Mouse (Mus musculus): Measurements from ENCODE around the gene Dgcr6. TPM values are rescaled to one million over a fixed set of nuclear protein-coding genes. Genes with fewer than 3 reads are reported as not detected.

The Dgcr6 gene
- polyA plus RNA-seq, 1 experiment from 2014 or later, result 156 TPM

Other genes starting within 250 kb of the Dgcr6 start
- gene B830017H08Rik, start 219.7 kb upstream of the Dgcr6 start, polyA plus RNA-seq (2015; fragmentation: Nextera tagmentation; extraction: Ambion mirVana), result 0.86 and 1.5 TPM in 2 replicates
- gene Car15, start 214.5 kb upstream of the Dgcr6 start, polyA plus RNA-seq (2015; fragmentation: Nextera tagmentation; extraction: Ambion mirVana), result 4.7 and 5.5 TPM in 2 replicates
- gene Gm20518, start 161.2 kb upstream of the Dgcr6 start, polyA plus RNA-seq (2015; fragmentation: Nextera tagmentation; extraction: Ambion mirVana), result 0.63 and 1.1 TPM in 2 replicates
- gene Tssk1, start 158.6 kb upstream of the Dgcr6 start, polyA plus RNA-seq (2015; fragmentation: Nextera tagmentation; extraction: Ambion mirVana), result not detected in 2 replicates
- gene Dgcr2, start 154.3 kb upstream of the Dgcr6 start, polyA plus RNA-seq (2015; fragmentation: Nextera tagmentation; extraction: Ambion mirVana), result 108 and 110 TPM in 2 replicates
- 0.17 TPM in 1 of 2 replicates, not detected in the other for gene Tssk2, start 154.2 kb upstream of the Dgcr6 start, polyA plus RNA-seq (2015; fragmentation: Nextera tagmentation; extraction: Ambion mirVana)
- 57.2 and 60.8 TPM in 2 replicates for gene Ess2, start 141.5 kb upstream of the Dgcr6 start, polyA plus RNA-seq (2015; fragmentation: Nextera tagmentation; extraction: Ambion mirVana)
- 0.30 TPM in 1 of 2 replicates, not detected in the other for gene Gsc2, start 137.8 kb upstream of the Dgcr6 start, polyA plus RNA-seq (2015; fragmentation: Nextera tagmentation; extraction: Ambion mirVana)
- gene Slc25a1, start 124.6 kb upstream of the Dgcr6 start, polyA plus RNA-seq (2015; fragmentation: Nextera tagmentation; extraction: Ambion mirVana), result 133 and 155 TPM in 2 replicates
- gene Vpreb2, start 72.4 kb upstream of the Dgcr6 start, polyA plus RNA-seq (2015; fragmentation: Nextera tagmentation; extraction: Ambion mirVana), result not detected in 2 replicates
- 4.1 and 4.2 TPM in 2 replicates for gene Prodh, start 37.3 kb downstream of the Dgcr6 start, polyA plus RNA-seq (2015; fragmentation: Nextera tagmentation; extraction: Ambion mirVana)
- 21.7 and 24.4 TPM in 2 replicates for gene Rtn4r, start 74.8 kb downstream of the Dgcr6 start, polyA plus RNA-seq (2015; fragmentation: Nextera tagmentation; extraction: Ambion mirVana)
- gene Ccdc188, start 165.0 kb downstream of the Dgcr6 start, polyA plus RNA-seq (2015; fragmentation: Nextera tagmentation; extraction: Ambion mirVana), result 0.19 TPM in 1 of 2 replicates, not detected in the other
- gene Zdhhc8, start 182.3 kb downstream of the Dgcr6 start, polyA plus RNA-seq (2015; fragmentation: Nextera tagmentation; extraction: Ambion mirVana), result 15.1 and 17.4 TPM in 2 replicates
- gene Trmt2a, start 195.8 kb downstream of the Dgcr6 start, polyA plus RNA-seq (2015; fragmentation: Nextera tagmentation; extraction: Ambion mirVana), result 118 and 139 TPM in 2 replicates
- gene Ranbp1, start 195.9 kb downstream of the Dgcr6 start, polyA plus RNA-seq (2015; fragmentation: Nextera tagmentation; extraction: Ambion mirVana), result 370 and 388 TPM in 2 replicates
- 2.0 TPM in 1 of 2 replicates, not detected in the other for gene Gm49776, start 205.5 kb downstream of the Dgcr6 start, polyA plus RNA-seq (2015; fragmentation: Nextera tagmentation; extraction: Ambion mirVana)
- 39.2 and 40.8 TPM in 2 replicates for gene Dgcr8, start 236.4 kb downstream of the Dgcr6 start, polyA plus RNA-seq (2015; fragmentation: Nextera tagmentation; extraction: Ambion mirVana)